11 mouse cellular contexts compared by ENCODE assay signal in genomic region chr5:117900921-117901705, GRCm38 (mm10).
A peak's percentile ranks its signal among the peaks of the same experiment; 100 is the strongest.
DNase-seq lines count a peak whose midpoint lies in the region; ATAC-seq and TF ChIP-seq lines count a peak whose summit lies in the region.
"Had no signal": no experiment of that assay in that cellular context is flagged by ENCODE, and none has a peak within 500 bp of the region (broad histone marks: within the 10 kb centered on the region; RNA-seq: fewer than 3 reads in every experiment).

No protein-coding gene starts in this region.

- DNase-seq in midbrain, embryonic 10.5 days (ENCODE audit: low spot score), result peak; percentile 44
- peak; percentile 84 to 89 for DNase-seq in cerebellum, postnatal 25 days
- DNase-seq in kidney, adult 2 months, result peak; percentile 75
- no peak for DNase-seq in stomach, postnatal 0 days (ENCODE audit: low spot score)
- DNase-seq in thymus, postnatal 4 days, result no peak
- no peak for DNase-seq in spleen, postnatal 10 days (ENCODE audit: low spot score in 2 of 2)
- no peak for DNase-seq in gastrocnemius, adult 8-10 months (ENCODE audit: low spot score in 2 of 2)
- DNase-seq: thymus, adult 2 months had no signal

- no peak overlapping the region for H3K4me2 ChIP-seq in midbrain, embryonic 16.5 days (ENCODE audit: low read length)
- no peak overlapping the region for H3K4me2 ChIP-seq in stomach, postnatal 0 days (replicated peaks; ENCODE audit: low read depth)
- H3K4me2 ChIP-seq: hindbrain, embryonic 15.5 days; midbrain, embryonic 12.5 days had no signal

- H3K27ac ChIP-seq in midbrain, embryonic 10.5 days (replicated peaks), result no peak overlapping the region
- no peak overlapping the region for H3K27ac ChIP-seq in midbrain, embryonic 16.5 days (ENCODE audit: low read length)
- no peak overlapping the region for H3K27ac ChIP-seq in kidney, adult 2 months (ENCODE audit: insufficient read depth, low read depth, low read length)
- H3K27ac ChIP-seq in stomach, postnatal 0 days (replicated peaks), result no peak overlapping the region
- H3K27ac ChIP-seq: hindbrain, embryonic 15.5 days; midbrain, embryonic 12.5 days had no signal

- H3K4me3 ChIP-seq in midbrain, embryonic 10.5 days, result no peak overlapping the region
- no peak overlapping the region for H3K4me3 ChIP-seq in midbrain, embryonic 16.5 days (ENCODE audit: low read depth, low read length)
- H3K4me3 ChIP-seq in kidney, adult 2 months (ENCODE audit: insufficient read depth, low read depth, low read length), result no peak overlapping the region
- no peak overlapping the region for H3K4me3 ChIP-seq in stomach, postnatal 0 days (ENCODE audit: low read depth, low read length)
- H3K4me3 ChIP-seq: hindbrain, embryonic 15.5 days; midbrain, embryonic 12.5 days had no signal

- TF ChIP-seq POLR2A in kidney, adult 2 months (IDR thresholded peaks at IDR 0.05; ENCODE audit: low read depth, low read length), result no peak

- TF ChIP-seq CTCF in kidney, adult 2 months (conservative IDR thresholded peaks at IDR 0.05; ENCODE audit: insufficient read depth, insufficient read length, low read depth, low read length), result 0 out of 2 replicates have a peak, but pooled peaks have one; percentile 17
- peak; percentile 32 for TF ChIP-seq CTCF in stomach, postnatal 0 days (IDR thresholded peaks at IDR 0.05; ENCODE audit: low read depth)

- no peak for TF ChIP-seq EP300 in stomach, postnatal 0 days (optimal IDR thresholded peaks at IDR 0.05)

- no peak overlapping the region for H3K9ac ChIP-seq in midbrain, embryonic 16.5 days (ENCODE audit: low read depth, low read length)
- H3K9ac ChIP-seq in stomach, postnatal 0 days (ENCODE audit: low read length), result no peak overlapping the region
- H3K9ac ChIP-seq: hindbrain, embryonic 15.5 days; midbrain, embryonic 12.5 days had no signal

- H3K27me3 ChIP-seq in midbrain, embryonic 10.5 days (ENCODE audit: low read depth, poor library complexity, severe bottlenecking), result peaks cover 10% of the 10 kb centered on the region; the same call in 1 of the 2 replicates
- H3K27me3 ChIP-seq in midbrain, embryonic 16.5 days (ENCODE audit: control insufficient read depth, insufficient read depth, low read depth, low read length), result no peaks in the 10 kb centered on the region
- no peaks in the 10 kb centered on the region for H3K27me3 ChIP-seq in kidney, adult 2 months (replicated peaks; ENCODE audit: control insufficient read depth, insufficient read depth, low read length)
- H3K27me3 ChIP-seq in stomach, postnatal 0 days (ENCODE audit: control insufficient read depth, insufficient read depth, low read length), result no peaks in the 10 kb centered on the region
- H3K27me3 ChIP-seq: hindbrain, embryonic 15.5 days had no signal

- peaks cover 47% of the 10 kb centered on the region for H3K4me1 ChIP-seq in midbrain, embryonic 10.5 days
- peaks cover 17% of the 10 kb centered on the region for H3K4me1 ChIP-seq in midbrain, embryonic 16.5 days (ENCODE audit: control insufficient read depth, insufficient read depth, low read length)
- H3K4me1 ChIP-seq in kidney, adult 2 months (ENCODE audit: control insufficient read depth, insufficient read depth, low read length), result 0 out of 2 replicates have a peak, but pooled peaks cover 2% of the 10 kb centered on the region
- no peaks in the 10 kb centered on the region for H3K4me1 ChIP-seq in stomach, postnatal 0 days (replicated peaks; ENCODE audit: control insufficient read depth, insufficient read depth)

- H3K36me3 ChIP-seq in midbrain, embryonic 10.5 days, result no peaks in the 10 kb centered on the region
- no peaks in the 10 kb centered on the region for H3K36me3 ChIP-seq in midbrain, embryonic 16.5 days (ENCODE audit: control insufficient read depth, insufficient read depth, low read length)
- no peaks in the 10 kb centered on the region for H3K36me3 ChIP-seq in kidney, adult 2 months (ENCODE audit: control insufficient read depth, insufficient read depth, low read length)
- H3K36me3 ChIP-seq in stomach, postnatal 0 days (ENCODE audit: control insufficient read depth, insufficient read depth, low read length), result no peaks in the 10 kb centered on the region
- H3K36me3 ChIP-seq: hindbrain, embryonic 15.5 days; midbrain, embryonic 12.5 days had no signal

- 13% methylated on average over 13 of the region's 13 CpGs for WGBS in midbrain, embryonic 10.5 days
- 10% methylated on average over 13 of the region's 13 CpGs for WGBS in midbrain, embryonic 16.5 days
- 20% methylated on average over 13 of the region's 13 CpGs for WGBS in kidney, adult 2 months
- 21% methylated on average over 13 of the region's 13 CpGs for WGBS in stomach, postnatal 0 days

- no peaks in the 10 kb centered on the region for H3K9me3 ChIP-seq in midbrain, embryonic 10.5 days (replicated peaks)
- no peaks in the 10 kb centered on the region for H3K9me3 ChIP-seq in midbrain, embryonic 16.5 days (replicated peaks; ENCODE audit: control insufficient read depth, low read length, poor library complexity, severe bottlenecking)
- H3K9me3 ChIP-seq in stomach, postnatal 0 days (ENCODE audit: control insufficient read depth, low read length), result no peaks in the 10 kb centered on the region
- H3K9me3 ChIP-seq: hindbrain, embryonic 15.5 days; midbrain, embryonic 12.5 days had no signal

- no peak for ATAC-seq in midbrain, embryonic 16.5 days
- no peak for ATAC-seq in stomach, postnatal 0 days (ENCODE audit: low FRiP score, low TSS enrichment)

Comparison
In these comparisons a context has a peak if more than half of its experiments do, and no peak if none do; other contexts are left out.
1. DNase-seq: peak in midbrain, embryonic 10.5 days (single experiment), cerebellum, postnatal 25 days (2 of 2) and kidney, adult 2 months (single experiment); none in stomach, postnatal 0 days (single experiment), thymus, postnatal 4 days (single experiment), spleen, postnatal 10 days (0 of 2) and gastrocnemius, adult 8-10 months (0 of 2).